Mouse (Mus musculus) CH12.LX (cell line): ENCODE results near the gene Irx3.

ENCODE experiments used
- CHD1 ChIP-seq: IDR thresholded peaks from 2 replicates; pipeline ENCODE4 v1.6.1; 2012; ENCODE audit warnings: low read depth, low read length, improper control_type of control experiment, inconsistent platforms
- CHD2 ChIP-seq: IDR thresholded peaks from 2 replicates; pipeline ENCODE4 v1.6.1; 2011; ENCODE audit warnings: low read length, improper control_type of control experiment
- CTCF ChIP-seq, 2 experiments: IDR thresholded peaks in 1 of 2; conservative IDR thresholded peaks in 1 of 2; 2 replicates each; pipeline ENCODE4 v1.5.1; 2011 to 2012; ENCODE audit warnings: low read depth in 2 of 2, low read length in 2 of 2, improper control_type of control experiment in 1 of 2, inconsistent platforms in 1 of 2, mild to moderate bottlenecking in 1 of 2, moderate library complexity in 1 of 2
- EP300 ChIP-seq: IDR thresholded peaks from 2 replicates; pipeline ENCODE4 v1.6.1; 2011; ENCODE audit warnings: low read length, improper control_type of control experiment
- GABPA ChIP-seq: IDR thresholded peaks from 2 replicates; pipeline ENCODE4 v1.6.1; 2012; ENCODE audit warnings: low read depth, low read length, improper control_type of control experiment, inconsistent platforms; ENCODE audit not compliant: insufficient replicate concordance
- HCFC1 ChIP-seq: IDR thresholded peaks from 2 replicates; pipeline ENCODE4 v1.6.1; 2012; ENCODE audit warnings: low read depth, mild to moderate bottlenecking, inconsistent platforms, low read length, improper control_type of control experiment
- JUN ChIP-seq: IDR thresholded peaks from 2 replicates; pipeline ENCODE4 v1.6.1; 2011; ENCODE audit warnings: low read depth, mild to moderate bottlenecking, low read length, improper control_type of control experiment, moderate library complexity; ENCODE audit not compliant: insufficient read depth
- MAX ChIP-seq: IDR thresholded peaks from 2 replicates; pipeline ENCODE4 v1.6.1; 2011; ENCODE audit warnings: low read length, improper control_type of control experiment
- NRF1 ChIP-seq: IDR thresholded peaks from 2 replicates; pipeline ENCODE4 v1.6.1; 2014; ENCODE audit warnings: low read depth, mild to moderate bottlenecking, inconsistent platforms, low read length, improper control_type of control experiment, moderate library complexity
- POLR2A ChIP-seq: IDR thresholded peaks from 2 replicates; pipeline ENCODE4 v1.6.1; 2011; ENCODE audit warnings: low read depth, mild to moderate bottlenecking, improper control_type of control experiment, low read length
- USF2 ChIP-seq: conservative IDR thresholded peaks from 2 replicates; pipeline ENCODE4 v1.6.1; 2011; ENCODE audit warnings: low read depth, low read length, improper control_type of control experiment
- ZKSCAN1 ChIP-seq: IDR thresholded peaks from 2 replicates; pipeline ENCODE4 v1.6.1; 2012; ENCODE audit warnings: low read depth, inconsistent platforms, low read length, improper control_type of control experiment, borderline replicate concordance

- no peak for TF ChIP-seq CHD1
- no peak for TF ChIP-seq GABPA
- no peak for TF ChIP-seq CHD2
- TF ChIP-seq POLR2A = no peak
- no peak for TF ChIP-seq USF2
- TF ChIP-seq ZKSCAN1 = no peak
- TF ChIP-seq CTCF (conservative IDR thresholded peaks at IDR 0.05 in 1 of 2, IDR thresholded peaks at IDR 0.05 in 1 of 2; ENCODE audit: low read depth in 2 of 2, low read length in 2 of 2) = no peak
- no peak for TF ChIP-seq EP300
- no peak for TF ChIP-seq HCFC1
- TF ChIP-seq NRF1 = no peak
- TF ChIP-seq JUN = no peak
- no peak for TF ChIP-seq MAX
Observed at GRCm38 (mm10) chr8:91827192-91827591, 25.3 kb upstream of the Irx3 start.
